Mouse (Mus musculus) mesoderm, embryonic 11.5 days (tissue): ENCODE results near the gene Arap1.

ENCODE experiments used
- DNase-seq: peaks from one replicate; pipeline ENCODE4 v3.0.0-alpha.2; 2012; ENCODE audit warnings: low read depth, low spot score

The Arap1 gene

DNA sequence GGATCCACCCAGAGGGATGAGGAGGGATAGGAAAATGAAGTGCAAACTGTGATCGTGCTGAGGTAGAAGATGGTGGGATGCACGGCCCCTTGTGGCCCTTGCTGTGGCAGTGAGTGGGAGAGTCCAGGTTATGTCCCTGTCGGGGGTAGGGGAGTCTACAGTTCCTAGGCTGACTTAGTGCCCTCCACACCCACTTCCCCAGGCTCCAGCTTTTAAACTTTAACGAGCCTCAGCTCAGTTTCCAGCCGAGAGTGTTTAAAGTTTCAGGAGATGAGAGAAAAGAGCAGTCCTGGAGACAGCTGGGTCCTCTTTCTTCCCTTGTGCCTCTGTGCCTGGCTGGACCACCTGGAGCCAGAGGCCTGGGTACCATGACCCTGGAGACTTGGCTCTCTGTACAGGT lies 20.6 kb upstream of the Arap1 start:
- no peak for DNase-seq

DNA sequence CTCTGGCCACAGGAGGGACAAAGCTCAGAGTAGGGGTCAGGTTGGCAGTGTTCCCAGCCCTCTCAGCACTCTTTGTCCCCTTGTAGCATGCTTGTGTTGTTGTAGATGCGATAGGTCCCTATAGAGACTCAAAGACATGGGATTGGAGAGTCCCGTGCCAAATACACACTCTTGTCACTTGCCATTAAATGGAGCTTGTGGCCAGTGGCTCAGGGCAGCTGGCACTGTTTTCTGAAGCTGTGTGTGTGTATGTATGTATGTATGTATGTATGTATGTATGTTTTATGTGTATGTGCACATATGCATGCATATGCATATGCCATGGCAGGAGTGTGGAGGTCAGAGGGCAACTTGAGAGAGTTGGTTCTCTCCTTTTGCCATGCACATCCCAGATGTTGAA lies 20.1 kb upstream of the Arap1 start:
- no peak for DNase-seq

DNA sequence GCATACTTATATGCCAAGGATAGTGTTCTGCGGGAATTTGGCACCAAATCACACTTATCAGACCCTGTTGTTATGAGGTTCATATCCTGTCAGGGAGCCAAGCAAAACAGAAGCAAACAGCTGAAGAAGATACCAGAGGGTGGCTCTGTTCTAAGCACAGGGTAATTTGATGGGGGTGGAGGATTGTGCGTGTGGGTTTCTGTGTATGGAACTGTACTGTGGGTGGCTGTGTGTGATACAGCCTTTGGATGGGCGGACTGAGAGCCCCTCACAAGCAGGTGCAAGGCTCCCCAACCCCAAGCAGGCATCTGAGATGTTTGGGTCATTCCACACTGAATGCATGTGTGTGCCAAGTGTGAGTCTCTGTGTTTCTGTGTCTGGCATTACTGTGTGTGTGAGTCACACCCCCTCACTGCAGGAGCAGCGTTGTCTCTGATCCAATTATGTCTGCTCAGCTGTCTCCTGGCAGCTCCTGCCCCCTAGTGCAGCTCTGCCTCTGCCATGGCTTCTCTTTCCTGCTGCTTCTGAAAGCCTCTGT lies 19.2 kb upstream of the Arap1 start:
- no peak for DNase-seq

DNA sequence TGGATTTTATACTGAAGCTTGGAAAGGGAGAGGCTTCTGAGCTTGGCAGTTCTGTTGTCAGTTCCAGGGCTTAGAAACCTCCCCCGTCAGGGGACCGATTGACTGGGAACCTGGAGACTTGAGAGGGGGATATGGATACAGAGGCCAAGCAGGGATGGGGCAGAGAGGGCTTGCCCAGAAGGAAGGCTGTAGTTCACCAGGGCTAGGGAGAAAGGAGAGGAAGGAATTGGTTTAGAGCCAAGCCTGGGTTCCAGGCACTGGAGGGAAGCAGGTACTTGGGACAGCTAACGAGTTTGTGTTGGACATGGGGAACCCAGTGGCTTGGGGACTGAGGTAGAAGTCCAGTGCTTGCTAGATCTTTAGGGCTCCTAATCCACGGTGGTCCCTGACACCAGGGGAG lies 18.3 kb upstream of the Arap1 start:
- no peak for DNase-seq

DNA sequence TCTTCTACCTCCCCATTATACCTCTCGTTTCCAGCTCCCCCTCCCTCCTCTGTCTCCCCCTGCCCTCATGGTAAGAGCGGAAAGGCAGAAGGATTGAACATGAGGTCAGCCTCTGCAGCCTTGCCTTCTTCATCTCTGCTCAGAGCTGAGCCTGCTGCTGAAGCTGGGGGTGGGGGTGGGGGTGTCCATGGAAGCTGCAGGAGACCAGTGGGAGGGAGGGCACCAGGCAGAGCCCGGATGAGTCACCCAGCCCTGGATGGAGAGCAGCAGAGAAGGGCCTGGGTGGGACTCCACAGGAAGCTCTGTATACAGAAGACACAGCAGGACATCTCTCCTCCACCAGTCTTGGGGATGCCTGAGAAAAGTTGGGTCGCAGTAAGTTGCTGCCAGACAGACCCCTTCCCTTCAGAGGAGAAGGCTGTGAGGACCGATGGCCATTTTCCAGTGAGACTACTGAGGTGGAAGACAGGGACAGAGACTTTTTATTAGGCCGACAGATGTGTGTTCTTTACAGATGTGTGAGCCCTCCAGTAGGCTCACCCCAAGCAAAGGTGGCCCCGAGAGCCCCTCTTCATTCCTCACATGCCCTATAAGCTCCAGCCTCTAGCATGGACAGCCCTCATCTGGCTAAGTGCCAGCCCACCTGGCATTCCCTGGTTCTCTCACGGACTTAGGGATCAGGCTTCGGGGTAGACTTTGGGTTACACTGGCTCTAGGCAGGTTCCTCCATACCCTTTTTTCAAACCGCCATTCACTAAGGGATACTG lies 17.6 kb upstream of the Arap1 start:
- no peak for DNase-seq

DNA sequence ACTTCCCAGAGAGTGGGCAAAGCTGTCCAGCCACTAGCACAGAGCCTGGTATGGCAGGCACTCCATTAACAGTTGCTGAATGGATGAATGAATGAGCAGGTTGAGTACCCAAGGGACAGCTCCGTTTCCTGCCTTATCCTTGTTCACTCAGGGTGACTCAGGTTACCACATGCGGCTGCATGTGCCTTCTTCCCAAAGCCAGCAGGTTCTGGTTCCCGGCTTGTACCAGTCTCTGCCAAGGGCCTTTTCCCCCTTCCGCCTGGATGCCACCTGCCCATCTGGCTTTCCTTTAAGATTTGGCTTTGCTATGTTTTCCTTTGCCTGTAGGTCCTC lies 17.1 kb upstream of the Arap1 start:
- DNase-seq, result no peak

DNA sequence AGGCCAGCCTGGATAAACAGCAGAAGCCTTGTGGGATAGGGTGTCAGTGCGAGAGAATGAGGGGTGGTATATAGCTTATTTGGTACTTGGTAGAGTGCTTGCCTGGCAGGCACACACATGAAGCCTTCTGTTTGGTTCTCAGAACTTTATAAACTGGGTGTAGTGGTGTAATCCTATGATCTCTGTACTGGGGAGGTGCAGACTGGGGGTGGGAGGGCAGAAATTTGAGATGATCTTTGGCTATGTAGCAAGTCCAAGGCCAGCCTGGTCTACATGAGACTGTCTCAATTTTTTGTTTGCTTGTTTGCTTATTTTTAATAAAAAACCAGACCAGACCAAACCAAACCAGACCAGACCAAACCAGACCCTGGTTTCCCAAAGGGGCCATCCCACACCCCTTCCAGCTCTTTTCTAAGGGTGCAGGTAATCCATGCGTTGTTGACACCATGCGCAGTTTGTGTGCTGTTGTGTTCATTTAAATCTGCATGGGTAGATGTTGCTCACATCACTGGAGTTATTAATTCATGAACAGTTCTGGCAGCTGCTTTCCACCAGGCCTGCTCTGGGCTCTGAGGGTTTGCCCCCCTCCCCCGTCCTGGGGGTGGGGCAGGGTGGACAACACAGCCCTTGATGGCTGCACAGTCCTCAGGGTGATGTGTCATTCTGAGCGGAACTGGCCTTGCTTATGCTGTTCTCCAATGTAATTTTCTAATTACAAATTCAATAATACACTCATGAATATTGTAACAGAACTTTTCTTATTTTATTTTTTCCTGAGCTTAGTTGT lies 15.6 kb upstream of the Arap1 start:
- DNase-seq, result no peak

DNA sequence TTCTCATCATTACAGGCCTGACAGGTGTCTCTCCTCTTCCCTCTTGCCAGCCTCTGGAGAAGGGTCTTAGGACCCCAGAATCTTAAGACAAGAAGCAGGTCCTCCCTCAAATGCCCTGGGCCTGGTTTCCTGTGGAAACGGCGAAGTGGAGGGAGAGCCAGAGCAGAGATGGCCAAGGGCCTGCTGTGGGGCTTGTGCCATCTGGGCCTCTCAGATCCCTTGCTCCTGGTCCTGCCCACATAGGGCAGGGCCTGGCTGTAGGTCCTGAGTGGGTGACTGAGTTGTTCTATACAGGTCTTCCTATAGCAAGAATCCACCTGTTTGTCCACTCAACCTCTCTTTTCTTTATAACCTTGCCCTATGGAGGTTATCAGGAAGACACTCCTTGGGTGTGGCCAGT lies 12.6 kb upstream of the Arap1 start:
- DNase-seq, result no peak

DNA sequence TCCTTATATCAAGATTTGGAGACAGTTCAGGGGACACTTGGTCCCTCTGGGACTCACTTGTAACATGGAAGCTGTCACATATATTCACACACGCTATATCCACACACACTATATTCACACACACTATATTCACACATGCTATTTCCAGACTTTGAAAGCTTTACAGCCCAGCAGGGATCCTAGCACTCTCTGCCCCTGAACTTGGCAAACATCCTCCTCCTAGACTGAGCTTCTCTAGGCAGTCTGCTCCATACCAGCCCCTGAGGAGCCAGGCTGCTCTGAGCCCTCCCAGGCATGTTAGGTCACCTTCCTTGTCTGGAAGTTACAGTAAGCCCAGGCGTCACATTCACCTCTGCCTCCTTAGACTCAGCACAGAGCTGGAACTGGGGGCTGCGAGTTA lies 11.2 kb upstream of the Arap1 start:
- DNase-seq, result no peak

DNA sequence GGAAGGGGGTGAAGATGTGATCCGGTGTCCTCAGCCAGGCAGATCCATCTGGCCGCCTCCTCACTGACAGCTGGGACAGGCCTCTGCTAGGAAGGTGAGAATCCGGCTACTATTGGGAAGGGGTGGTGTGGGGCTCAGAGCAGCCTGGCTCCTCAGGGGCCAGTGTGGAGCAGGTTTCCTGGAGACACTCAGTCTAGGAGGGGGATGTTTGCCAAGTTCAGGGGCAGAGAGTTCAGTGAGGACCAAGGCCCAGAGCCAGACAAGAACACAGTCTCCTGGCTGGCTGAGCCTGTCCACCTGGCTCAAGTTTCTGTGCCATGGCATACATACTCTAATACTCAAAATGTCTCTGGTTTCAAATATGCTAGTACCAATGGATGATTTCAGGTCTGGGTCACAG lies 10.5 kb upstream of the Arap1 start:
- no peak for DNase-seq

DNA sequence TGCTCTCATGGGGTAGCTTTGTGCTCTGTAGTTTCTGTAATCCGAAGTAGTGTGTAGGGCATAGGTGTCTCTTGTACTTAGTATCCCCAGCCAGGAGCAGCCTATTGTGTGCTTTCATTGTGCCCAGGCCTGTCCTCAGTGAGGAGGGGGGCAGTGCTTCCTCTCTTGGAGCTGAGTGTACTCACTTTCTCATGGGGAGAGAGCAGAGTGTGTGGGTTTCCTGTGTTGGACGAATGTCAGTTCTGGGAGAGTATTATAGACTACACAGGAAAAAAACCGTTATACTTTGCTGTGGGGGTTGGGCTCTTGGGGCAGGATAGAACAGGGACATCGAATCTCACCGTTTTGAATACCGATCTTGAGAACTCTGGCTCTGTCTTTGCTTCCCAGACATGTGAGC lies 6.5 kb upstream of the Arap1 start:
- DNase-seq, result no peak

DNA sequence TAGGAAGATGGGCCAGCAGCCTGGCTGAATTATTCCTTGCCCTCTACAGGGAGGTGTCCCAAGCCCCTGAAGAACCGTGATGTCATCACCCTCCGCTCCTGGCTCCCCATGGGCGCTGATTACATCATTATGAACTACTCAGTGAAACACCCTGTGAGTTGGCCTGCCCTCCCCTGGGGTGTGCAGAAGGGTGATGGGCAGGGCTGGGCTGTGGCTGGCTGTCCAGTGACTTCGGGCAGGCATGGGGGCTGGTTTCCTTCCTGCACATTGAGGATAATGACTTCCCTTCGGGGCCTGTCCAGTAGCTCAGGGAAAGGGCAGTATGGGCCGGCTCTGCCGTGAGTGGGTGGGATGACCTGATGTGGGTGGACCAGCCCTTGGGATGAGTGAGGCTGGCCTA lies 4.7 kb upstream of the Arap1 start:
- DNase-seq, result no peak

DNA sequence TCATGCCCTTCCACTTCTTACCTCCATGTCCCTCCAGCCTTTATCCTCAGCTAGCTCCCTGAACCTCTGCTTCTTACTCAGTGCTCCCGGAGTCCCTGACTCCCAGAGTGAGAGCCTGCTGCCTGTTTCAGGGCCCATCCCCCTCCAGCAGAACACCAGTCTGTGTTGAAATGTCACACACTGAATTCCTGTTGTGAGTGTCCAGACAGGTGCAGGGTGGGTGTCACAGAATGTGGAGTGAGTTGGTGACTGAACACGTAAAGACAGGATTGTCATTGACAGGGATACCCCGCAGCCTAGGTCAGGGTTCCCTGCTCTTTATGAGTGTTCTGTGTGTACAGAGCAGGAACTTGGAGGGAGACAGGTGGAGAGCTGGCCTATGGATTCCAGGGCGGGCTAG lies 3.0 kb upstream of the Arap1 start:
- DNase-seq, result no peak

DNA sequence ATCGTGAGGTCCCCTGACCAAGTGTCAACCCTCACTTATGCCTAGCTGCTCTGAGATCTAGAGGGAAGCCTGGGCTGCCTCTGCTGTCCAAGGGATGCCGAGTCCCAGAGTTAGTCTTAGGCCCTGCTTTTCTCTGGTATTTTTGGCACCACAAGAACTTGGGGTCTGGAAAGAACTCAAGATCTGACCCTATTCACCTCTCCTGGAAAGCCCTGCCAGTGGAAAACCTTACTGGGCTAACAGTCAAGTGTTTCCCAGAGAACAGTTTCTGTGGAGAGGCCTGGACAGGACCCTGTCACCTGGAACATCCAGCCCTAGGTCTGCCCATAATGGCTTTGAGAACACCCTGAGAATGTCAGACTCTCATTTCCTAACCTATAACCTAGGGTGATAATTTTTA lies 876 bp upstream of the Arap1 start:
- no peak for DNase-seq

DNA sequence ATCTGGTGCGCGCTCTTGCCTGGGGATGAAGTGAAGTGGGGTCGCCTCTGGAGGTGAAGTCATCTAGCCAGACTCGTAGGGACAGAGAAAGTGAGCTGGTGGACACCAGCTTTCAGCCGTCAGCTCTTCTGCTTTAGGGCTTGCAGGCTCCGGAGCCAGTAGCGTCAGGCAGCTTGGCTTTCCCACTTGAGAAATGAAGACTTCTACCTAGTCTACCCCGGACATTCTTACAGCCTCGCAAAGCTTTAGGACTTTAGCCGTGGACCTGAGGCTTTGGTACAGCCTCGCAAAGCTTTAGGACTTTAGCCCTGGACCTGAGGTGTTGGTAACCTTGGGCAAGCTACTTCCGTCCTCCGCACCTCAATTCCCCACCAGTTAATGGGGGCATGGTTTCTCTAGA lies 445 bp downstream of the Arap1 start:
- DNase-seq, result no peak

DNA sequence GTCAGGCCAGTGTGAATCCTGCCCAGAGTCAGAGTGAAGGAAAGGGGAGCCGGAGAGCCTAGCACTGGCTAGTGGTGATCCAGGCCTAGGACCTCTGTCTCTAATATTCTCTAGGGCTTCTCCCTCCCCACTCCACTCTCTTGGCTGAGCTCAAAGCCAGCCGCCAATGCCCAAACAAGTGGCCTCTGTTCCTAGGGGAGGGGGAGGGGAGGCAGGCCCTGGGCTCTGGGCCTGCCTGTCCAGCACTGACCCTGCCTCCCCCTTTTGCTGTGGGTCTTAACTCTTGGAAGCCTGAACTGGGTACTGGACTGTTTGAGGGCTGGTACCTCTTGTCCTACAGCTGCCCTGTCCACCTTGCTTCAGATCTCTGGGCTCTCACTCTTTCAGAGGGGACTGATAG lies 2.0 kb downstream of the Arap1 start:
- peak; percentile 35 for DNase-seq

DNA sequence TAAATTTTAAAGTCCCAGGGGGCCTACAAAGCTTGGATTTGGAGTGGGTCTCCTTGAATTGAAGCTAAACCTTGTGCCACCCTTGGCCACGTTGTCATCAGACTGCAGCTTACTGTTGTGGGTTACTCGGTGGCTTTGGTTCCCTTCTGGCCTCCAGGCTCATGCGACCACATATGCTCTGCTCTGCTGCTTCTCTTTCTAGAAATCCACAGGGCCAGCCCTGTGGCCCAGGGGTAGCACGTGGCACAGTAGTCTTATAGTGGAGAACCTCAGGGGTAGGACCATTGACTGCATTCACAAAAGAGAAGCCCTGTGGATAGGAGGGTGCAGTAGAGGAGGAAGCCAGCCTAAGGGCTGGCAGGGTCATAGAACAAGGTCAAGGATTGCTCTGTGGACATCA lies 4.5 kb downstream of the Arap1 start:
- no peak for DNase-seq

DNA sequence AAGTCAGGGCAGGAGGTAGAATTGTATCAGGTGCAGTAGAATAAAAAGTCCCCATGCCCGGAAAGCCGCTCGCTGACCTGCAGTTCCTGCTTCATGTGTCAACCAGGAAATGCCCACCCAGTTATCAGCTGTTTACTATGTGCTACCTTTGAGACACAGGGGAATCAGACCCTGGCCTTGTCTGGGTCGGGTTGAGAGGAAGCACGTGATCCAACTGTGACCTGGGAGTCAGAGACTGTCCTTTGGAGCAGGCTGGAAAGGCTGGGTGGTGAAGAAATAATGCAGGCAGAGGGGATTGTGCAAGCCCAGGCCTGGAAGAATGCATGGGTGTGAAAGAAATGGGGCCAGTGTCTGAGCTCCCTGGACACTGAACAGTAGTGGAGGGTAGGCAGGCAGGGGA lies 6.6 kb downstream of the Arap1 start:
- no peak for DNase-seq

DNA sequence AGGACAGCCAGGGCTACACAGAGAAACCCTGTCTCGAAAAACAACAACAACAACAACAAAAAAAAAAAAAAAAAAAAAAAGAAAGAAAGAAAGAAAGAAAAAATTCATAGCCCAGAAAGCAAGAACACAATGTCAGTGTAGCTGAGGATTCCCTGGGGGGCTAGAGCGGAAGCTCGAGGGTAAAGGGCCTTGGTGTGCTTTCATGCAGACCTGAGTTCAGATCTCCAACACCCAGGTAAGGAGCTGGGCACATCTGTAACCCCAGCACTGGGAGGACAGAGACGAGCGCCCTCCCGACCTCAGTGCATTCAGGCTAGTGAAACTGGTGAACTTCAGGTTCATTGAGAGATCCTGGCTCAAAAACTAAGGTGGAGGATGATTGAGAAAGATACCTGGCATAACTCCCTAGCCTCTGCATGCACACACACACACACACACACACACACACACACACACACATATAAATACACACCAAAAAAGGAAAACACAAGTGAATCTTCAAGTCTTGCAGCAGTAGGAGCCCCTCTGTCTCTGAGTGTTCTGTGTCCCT lies 7.8 kb downstream of the Arap1 start:
- DNase-seq, result no peak

DNA sequence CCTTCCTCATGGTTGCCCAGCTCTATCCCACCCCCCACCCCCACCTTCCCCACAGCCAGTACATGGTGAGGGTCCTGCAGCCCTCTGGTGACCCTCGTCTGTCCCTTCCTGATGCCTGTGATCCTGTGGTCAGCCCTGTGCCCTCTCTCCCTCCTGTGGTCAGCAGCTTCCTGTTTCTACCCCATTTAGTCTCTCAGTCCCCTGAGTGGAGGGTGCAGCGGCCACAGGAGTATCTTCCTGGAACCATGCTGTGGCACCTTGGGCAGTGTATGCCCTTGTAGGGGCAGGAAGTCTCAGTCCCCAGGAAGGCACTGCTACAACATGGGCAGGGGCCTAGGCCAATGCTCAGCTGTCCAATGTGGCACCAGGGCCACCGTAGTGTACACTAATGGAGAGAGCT lies 9.0 kb downstream of the Arap1 start:
- no peak for DNase-seq

DNA sequence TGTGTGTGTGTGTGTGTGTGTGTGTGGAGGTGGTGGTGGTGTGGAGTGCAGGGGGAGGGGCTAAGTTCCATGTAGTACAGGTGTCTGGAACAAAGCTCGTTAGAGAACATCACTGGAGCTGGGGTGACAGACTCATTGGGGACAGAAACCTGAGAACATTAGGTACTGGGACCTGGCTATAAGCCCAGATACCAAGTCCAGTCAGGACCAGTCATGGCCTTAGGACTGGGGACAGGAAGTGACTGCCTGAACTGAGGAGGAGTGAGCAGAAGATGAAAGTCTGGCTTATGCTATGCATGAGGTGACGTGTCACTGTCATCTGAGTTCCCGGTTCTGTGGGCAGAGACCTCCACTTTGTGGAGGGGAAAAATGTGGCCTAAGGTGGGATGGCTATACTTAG lies 12.5 kb downstream of the Arap1 start:
- no peak for DNase-seq

DNA sequence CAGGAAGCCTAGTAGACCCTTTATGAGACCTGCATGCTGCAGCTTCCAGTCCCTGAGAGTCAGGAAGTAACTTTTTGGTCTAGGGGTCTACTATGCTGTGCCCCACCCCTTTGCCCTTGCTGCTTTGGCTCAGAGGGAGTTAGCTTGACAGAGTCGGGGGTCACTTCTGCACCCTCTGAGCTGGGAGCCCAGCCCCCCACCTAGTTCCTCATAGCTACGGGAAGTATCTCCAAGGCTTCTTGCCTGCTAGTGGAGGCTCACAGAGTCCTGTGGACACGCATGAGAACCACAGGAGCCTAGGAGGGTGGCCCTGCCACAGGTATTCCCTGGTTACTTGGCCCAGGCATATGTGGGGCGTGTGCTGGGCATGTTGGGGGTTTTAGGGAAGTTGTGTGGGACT lies 13.2 kb downstream of the Arap1 start:
- DNase-seq, result no peak

DNA sequence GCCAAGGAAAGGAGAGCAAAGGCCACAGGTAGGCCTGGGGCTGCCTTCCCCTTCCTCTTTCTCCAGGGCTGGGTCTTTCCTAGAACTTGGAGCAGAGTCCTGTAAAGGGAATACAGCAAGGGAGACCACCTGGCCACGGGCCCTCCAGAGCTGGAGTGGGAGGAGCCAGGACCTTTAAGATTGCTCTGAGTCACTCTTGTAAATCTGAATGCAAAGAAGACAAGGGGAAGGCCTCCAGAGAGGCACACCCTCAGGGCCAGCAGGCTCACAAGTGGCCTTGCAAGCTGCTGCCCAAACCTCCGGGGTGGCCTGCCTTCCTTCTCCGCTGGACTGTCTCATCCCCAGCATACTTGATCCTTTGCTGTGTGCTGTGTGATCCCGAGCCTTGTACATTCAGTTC lies 13.9 kb downstream of the Arap1 start:
- DNase-seq, result no peak
